Mouse (Mus musculus) testis, adult 2 months (tissue): ENCODE results near the gene Mus81. TPM values are rescaled to one million over a fixed set of nuclear protein-coding genes. Genes with fewer than 3 reads are reported as not detected.
"Not testable (repeated sequence)": the region's sequence is repeated elsewhere in the genome, so short reads cannot be mapped to it uniquely, and the experiment has no call there.

ENCODE experiments used
- H3K27ac ChIP-seq: fragments of 200-500 bp; 2 replicates; pipeline ENCODE4 v1.5.1; 2012; ENCODE audit warnings: low read depth, low read length; ENCODE audit not compliant: control insufficient read depth, insufficient read depth
- H3K27me3 ChIP-seq: fragments of 200-500 bp; 2 replicates; pipeline ENCODE4 v1.6.1; 2012; ENCODE audit warnings: mild to moderate bottlenecking, low read length, moderate library complexity; ENCODE audit not compliant: control insufficient read depth, insufficient read depth
- H3K36me3 ChIP-seq: fragments of 200-500 bp; 2 replicates; pipeline ENCODE4 v1.6.1; 2012; ENCODE audit warnings: mild to moderate bottlenecking, low read length; ENCODE audit not compliant: control insufficient read depth, insufficient read depth
- H3K4me1 ChIP-seq: fragments of 200-500 bp; 2 replicates; pipeline ENCODE4 v1.6.1; 2012; ENCODE audit warnings: low read length; ENCODE audit not compliant: control insufficient read depth, insufficient read depth
- H3K4me3 ChIP-seq: fragments of 200-500 bp; 2 replicates; pipeline ENCODE4 v1.5.1; 2012; ENCODE audit warnings: low read depth, mild to moderate bottlenecking, low read length, moderate library complexity, mixed read lengths; ENCODE audit not compliant: control insufficient read depth
- CTCF ChIP-seq: fragments of 200-500 bp; IDR thresholded peaks from 2 replicates; pipeline ENCODE4 v1.5.1; 2012; ENCODE audit warnings: low read depth, mild to moderate bottlenecking, inconsistent platforms, low read length, moderate library complexity; ENCODE audit not compliant: control insufficient read depth, insufficient read depth, insufficient replicate concordance
- POLR2A ChIP-seq: fragments of 200-500 bp; IDR thresholded peaks from 2 replicates; pipeline ENCODE4 v1.6.1; 2012; ENCODE audit warnings: low read depth, mild to moderate bottlenecking, inconsistent platforms, low read length, moderate library complexity; ENCODE audit not compliant: control insufficient read depth
- polyA plus RNA-seq: library from polyadenylated mRNA; depleted of rRNA; stranded (reverse); fragments of >200 nt; gene quantifications from 2 replicates; pipeline ENCODE4 v1.2.3, GENCODE M21; 2012

Mus81 gene
- polyA plus RNA-seq, 1 experiment: 55.3 TPM

DNA sequence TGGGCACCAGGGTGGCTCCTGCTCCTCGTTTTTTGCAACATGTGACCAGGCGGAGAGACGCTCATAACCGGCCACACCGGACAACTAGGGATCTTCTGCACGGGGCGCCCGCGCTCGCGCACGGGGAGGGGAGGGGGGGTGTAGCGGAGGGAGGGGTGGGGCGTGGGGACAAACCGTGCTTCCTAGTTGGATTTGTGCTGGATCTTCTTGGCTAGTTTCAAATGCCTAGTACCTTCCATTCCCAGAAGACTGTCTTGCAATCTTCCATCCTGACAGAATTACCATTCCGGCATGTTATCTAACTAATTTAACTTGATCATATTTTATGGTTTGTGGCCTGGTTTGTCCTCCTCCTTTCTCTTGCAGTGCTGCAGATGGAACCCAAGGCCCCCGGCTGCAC is 15.5 kb upstream of the Mus81 start, which contains the start of gene 1700020D05Rik:
1700020D05Rik (minus strand) TSS at position 101 of the 400 bp plus-strand sequence.
- no peaks in the 10 kb centered on the region for H3K27me3 ChIP-seq
- peak within 1 kb of the TSS; percentile 90 for H3K4me3 ChIP-seq
- no peaks in the 10 kb centered on the region for H3K36me3 ChIP-seq
- TF ChIP-seq CTCF: no peak
- TF ChIP-seq POLR2A: no peak
- H3K4me1 ChIP-seq: peaks cover 15% of the 10 kb centered on the region
- H3K27ac ChIP-seq: peak within 1 kb of the TSS; percentile 75

DNA sequence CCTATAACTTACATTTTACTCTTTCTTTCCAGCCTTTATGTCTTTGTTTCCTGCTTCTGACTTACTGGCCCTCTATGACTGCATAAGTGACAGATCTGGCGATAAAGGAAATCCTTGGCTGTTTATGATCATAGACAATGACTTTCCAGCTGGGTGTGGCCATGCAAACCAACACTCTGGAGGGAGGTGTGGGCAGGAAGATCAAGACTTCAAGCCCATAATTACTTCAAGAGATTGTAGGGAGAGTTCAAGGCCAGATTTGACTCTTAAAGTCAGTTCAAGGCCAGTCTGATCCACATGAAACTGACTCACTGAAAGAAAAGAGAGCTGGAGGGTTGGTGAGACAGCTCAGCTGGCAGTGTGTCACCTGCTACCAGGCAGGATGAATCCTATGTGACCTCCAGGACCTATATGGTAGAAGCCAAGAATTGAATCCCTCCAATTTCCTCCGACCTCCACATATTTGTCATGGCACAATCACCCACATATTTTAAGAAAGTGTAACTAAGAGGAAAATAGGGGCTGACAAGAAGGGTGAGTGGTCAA is 12.2 kb upstream of the Mus81 start:
- Histone ChIP-seq H3K4me1 (peaks cover 15% of the 10 kb centered on the region), H3K27me3 (no peaks in the 10 kb centered on the region), H3K27ac (peak overlapping the region; percentile 42; the same call in 1 of the 2 replicates), H3K36me3 (no peaks in the 10 kb centered on the region), H3K4me3 (no peak overlapping the region)
- no peak for TF ChIP-seq CTCF
- no peak for TF ChIP-seq POLR2A

DNA sequence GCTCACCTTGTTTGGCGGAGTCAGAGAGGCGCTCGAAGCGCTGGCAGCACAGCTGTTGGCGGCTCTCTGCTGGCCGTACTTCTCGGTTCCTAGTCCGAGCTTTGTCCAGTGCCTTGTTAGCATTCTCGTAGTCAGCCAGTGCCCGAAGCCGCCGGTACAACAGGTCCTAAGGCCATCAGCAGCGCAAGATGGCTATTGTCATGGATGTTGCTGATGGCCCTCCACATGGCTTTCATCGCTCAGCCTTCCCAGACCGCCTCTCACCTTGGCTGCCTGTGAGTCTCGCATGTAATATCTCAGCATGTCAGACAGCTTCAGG is 7.8 kb upstream of the Mus81 start:
- TF ChIP-seq CTCF (no peak), POLR2A (no peak)
- H3K4me1 ChIP-seq: no peaks in the 10 kb centered on the region
- H3K36me3 ChIP-seq: no peaks in the 10 kb centered on the region; the same call in none of the 2 replicates
- H3K27ac ChIP-seq: no peak overlapping the region
- H3K4me3 ChIP-seq: no peak overlapping the region
- no peaks in the 10 kb centered on the region for H3K27me3 ChIP-seq

DNA sequence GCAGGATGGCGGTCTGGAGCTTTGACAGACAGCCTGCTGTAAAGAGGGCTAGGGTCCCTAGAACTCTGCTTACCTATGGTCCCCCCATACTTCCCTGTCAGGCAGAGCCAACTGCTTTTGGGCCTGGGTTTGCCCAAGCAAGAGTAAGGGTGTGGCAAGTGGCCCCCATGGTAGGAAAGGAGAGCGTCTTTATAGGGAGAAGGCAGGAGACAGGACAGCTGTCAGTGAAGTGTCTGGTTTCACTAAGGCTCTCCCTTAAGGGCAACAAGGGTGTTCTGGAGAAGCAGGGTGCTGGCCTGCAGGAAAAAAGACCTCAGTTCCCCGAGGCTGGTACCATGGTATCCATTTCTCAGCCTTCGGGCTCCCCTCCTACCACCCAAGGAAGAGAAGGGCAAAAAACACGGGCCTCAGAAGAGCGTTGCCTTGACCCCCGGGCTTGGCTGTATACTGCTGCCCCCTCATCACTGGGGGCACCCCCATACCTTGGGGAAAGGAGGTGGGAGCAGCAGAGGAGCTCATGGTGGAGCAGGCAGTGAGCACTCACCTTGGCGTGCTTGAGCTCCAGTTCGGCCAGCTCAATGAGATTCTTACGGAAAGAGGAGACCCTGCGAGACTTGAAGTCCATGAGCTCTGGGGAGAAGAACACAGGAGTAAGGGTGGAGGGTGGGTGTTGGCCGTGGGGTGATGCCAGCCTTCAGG is 7.3 kb upstream of the Mus81 start:
- no peaks in the 10 kb centered on the region for H3K27me3 ChIP-seq
- no peaks in the 10 kb centered on the region; the same call in none of the 2 replicates for H3K36me3 ChIP-seq
- no peaks in the 10 kb centered on the region for H3K4me1 ChIP-seq
- H3K27ac ChIP-seq: no peak overlapping the region
- TF ChIP-seq CTCF: no peak
- TF ChIP-seq POLR2A: no peak
- no peak overlapping the region for H3K4me3 ChIP-seq

DNA sequence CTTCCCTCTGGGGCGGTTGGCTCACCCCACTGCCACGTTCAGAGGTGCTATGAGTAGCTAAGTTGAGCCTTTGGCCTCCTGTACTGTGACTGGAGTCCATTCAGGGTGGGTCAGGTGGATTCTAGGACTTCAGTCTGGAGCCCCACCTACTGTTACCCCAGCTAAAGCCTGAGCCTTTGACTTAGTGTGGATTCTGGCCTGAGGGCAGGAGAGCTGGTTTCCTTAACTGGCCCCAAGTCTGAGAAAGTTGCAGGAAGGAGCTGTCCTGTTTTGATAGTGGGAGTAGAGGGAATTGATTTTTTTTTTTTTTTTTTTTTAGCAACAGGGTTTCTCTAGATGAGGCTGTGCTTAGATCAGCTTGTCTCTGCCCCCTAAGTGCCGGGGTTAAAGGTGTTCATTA is 6.1 kb upstream of the Mus81 start:
- TF ChIP-seq CTCF (no peak), POLR2A (no peak)
- no peak overlapping the region for H3K4me3 ChIP-seq
- H3K27me3 ChIP-seq: no peaks in the 10 kb centered on the region
- no peak overlapping the region for H3K27ac ChIP-seq
- H3K36me3 ChIP-seq: no peaks in the 10 kb centered on the region; the same call in none of the 2 replicates
- H3K4me1 ChIP-seq: peaks cover 2% of the 10 kb centered on the region; the same call in 1 of the 2 replicates

DNA sequence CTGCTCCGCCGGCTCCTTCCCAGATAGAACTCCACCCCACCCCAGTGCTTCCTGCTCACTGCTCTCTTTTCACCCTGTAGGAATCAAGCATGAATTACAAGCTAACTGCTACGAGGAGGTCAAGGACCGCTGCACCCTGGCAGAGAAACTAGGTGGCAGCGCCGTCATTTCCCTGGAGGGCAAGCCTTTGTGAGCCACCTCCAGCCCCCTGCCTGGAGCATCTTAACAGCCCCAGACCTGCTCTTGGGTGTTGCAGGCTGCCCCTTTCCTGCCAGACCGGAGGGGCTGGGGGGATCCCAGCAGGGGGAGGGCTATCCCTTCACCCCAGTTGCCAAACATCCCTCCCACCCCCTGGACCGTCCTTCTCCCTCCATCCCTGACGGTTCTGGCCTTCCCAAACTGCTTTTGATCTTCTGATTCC is 5.1 kb upstream of the Mus81 start:
- H3K27me3 ChIP-seq, H3K36me3 ChIP-seq, H3K4me1 ChIP-seq, H3K4me3 ChIP-seq, H3K27ac ChIP-seq: not testable (repeated sequence)

DNA sequence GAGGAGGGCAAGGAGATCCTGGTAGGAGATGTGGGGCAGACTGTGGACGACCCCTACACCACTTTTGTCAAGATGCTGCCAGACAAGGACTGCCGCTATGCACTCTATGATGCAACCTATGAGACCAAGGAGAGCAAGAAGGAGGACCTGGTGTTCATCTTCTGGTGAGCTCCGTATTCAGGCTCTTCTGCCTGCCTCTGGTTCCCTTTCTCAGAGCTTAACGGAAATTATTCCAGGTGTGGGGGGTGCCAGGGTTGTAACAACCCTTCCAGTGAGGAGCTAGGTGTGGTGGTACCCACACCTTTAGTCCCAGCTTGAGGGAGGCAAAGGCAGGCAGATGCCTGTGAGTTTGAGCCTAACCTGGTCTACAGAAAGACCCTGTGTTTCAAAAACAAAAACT is 4.4 kb upstream of the Mus81 start:
- TF ChIP-seq POLR2A: no peak
- peak overlapping the region; percentile 44 for H3K4me3 ChIP-seq

DNA sequence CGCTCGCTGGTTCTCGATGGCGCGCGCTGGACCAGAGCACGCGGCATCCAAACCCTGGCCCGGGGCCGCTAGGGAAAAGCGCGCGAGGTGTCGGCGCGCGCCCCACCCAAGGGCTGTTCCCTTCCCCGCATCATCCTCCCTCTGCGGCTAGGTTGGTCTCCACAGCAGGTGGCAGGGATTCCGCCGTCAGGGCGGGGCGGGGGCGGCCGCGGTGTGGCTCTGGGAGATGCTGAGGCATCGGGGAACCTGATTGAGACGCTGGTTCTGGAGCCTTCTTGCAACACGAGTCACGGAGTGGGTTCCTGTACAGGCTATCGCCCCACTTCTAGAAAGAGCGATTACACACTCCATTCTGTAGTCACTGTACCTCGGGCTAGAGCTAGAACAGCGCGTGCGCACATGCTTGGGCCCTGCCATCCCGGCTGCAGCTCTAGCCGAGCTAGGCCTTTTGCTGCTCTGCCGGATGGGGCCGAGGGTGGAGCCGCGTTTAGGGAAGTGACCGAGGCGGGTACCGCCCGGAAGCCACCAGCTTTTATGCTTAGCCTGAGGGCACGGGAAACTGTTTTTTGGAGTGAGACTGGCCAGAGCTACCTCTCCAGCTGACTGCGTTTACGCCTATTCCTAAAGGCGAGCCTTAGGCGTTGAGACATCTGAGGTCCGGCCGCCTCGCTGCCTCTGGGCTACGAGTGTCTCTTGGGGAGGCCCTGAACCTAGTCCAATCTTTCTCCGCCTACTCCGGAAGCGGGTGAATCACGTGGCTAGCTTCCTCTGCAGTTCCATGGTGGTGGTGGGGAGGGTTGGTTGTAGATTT is 2.9 kb upstream of the Mus81 start:
- no peaks in the 10 kb centered on the region for H3K27me3 ChIP-seq
- peaks cover 7% of the 10 kb centered on the region for H3K4me1 ChIP-seq
- H3K4me3 ChIP-seq: peak overlapping the region; percentile 90
- no peaks in the 10 kb centered on the region; the same call in none of the 2 replicates for H3K36me3 ChIP-seq
- peak; percentile 52 for TF ChIP-seq POLR2A
- TF ChIP-seq CTCF: no peak
- H3K27ac ChIP-seq: peak overlapping the region; percentile 96

More for the DNA sequence above, 4.4 kb upstream of the Mus81 start:
- Histone ChIP-seq H3K36me3 (no peaks in the 10 kb centered on the region; the same call in none of the 2 replicates), H3K4me1 (peaks cover 5% of the 10 kb centered on the region), H3K27ac (peak overlapping the region; percentile 28; the same call in 1 of the 2 replicates), H3K27me3 (no peaks in the 10 kb centered on the region)
